Mouse (Mus musculus) lung, embryonic 14.5 days (tissue): ENCODE measurements at regions not wholly inside any gene's neighbourhood (a gene's known extent, or its start where the extent isn't known, plus 50 kb on each side); places are given as distances from the start of the nearest gene placed in this dataset.

Experiments used
- ATAC-seq: fragments of 200-750 bp; cut with Nextera tagmentation; 2 replicates; pipeline ENCODE4 v1.8.0; 2017; ENCODE audit warnings: mild to moderate bottlenecking, moderate TSS enrichment, moderate library complexity; ENCODE audit not compliant: insufficient read depth
- DNase-seq: peaks from one replicate; pipeline ENCODE4 v3.0.0-alpha.2; 2015
- H3K27ac ChIP-seq: fragments of 300-500 bp; sonication (generic); 2 replicates; pipeline ENCODE4 v1.5.1; 2014; ENCODE audit warnings: low read depth, mild to moderate bottlenecking, moderate library complexity
- H3K27me3 ChIP-seq: fragments of 300-500 bp; sonication (generic); 2 replicates; pipeline ENCODE4 v1.6.1; 2014; ENCODE audit warnings: low read length, control low read depth; ENCODE audit not compliant: insufficient read depth
- H3K36me3 ChIP-seq: fragments of 300-500 bp; sonication (generic); 2 replicates; pipeline ENCODE4 v1.6.1; 2014; ENCODE audit warnings: control low read depth; ENCODE audit not compliant: insufficient read depth
- H3K4me1 ChIP-seq: fragments of 300-500 bp; sonication (generic); 2 replicates; pipeline ENCODE4 v1.6.1; 2014; ENCODE audit warnings: antibody characterized with exemption, control low read depth; ENCODE audit not compliant: insufficient read depth
- H3K4me2 ChIP-seq: fragments of 300-500 bp; sonication (generic); 2 replicates; pipeline ENCODE4 v1.6.1; 2014; ENCODE audit warnings: mild to moderate bottlenecking
- H3K4me3 ChIP-seq: fragments of 300-500 bp; sonication (generic); 2 replicates; pipeline ENCODE4 v1.5.1; 2014; ENCODE audit warnings: low read depth, low read length
- H3K9ac ChIP-seq: fragments of 300-500 bp; sonication (generic); 2 replicates; pipeline ENCODE4 v1.6.1; 2014
- H3K9me3 ChIP-seq: fragments of 300-500 bp; sonication (generic); 2 replicates; pipeline ENCODE4 v1.6.1; 2016; ENCODE audit warnings: low read depth, low read length, control low read depth
- CTCF ChIP-seq: IDR thresholded peaks from 2 replicates; pipeline ENCODE4 v1.5.1; 2016; ENCODE audit warnings: antibody characterized with exemption, low read depth
- WGBS: fragments of 180-500 bp; shearing (Covaris S2); extraction: QIAGEN DNeasy Blood & Tissue Kit; methylation state at CpG from one replicate; pipeline ENCODE4 v1.1.7; 2014; 5-methylcytosine and 5-hydroxymethylcytosine counted together

DNA sequence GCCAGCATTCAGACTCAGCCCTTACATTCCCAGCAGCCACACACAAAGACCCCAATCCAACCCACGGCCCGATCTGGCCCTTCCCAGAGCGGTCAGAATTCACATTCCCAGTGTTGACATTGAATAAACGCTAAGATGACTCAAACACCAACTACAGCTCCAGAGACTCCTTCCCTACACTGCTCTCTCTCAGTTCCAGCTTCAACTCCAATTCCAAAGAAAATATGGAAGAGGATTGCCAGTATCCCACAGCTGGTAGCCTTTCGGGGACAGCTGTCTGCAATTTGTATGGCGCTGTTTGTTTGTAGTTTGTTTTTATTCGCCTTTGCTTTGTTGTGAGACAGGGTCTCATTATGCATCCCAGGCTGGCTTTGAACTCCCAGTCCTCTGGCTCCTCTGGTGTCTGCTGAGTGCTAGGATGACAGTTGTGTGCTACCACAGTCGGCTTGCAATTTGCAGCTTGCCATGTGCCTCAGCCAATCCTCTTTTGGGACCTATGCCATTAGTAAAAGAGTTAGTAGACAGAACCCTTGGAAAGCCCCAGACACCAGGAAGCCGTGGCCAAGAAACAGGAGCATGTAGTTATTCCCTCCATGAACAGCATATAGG, 51.0 kb upstream of the Pkdcc start:
- Histone ChIP-seq H3K9ac (no peak overlapping the region), H3K36me3 (no peaks in the 10 kb centered on the region), H3K4me2 (no peak overlapping the region), H3K4me1 (peaks cover 13% of the 10 kb centered on the region), H3K27ac (no peak overlapping the region; the same call in none of the 2 replicates), H3K9me3 (no peaks in the 10 kb centered on the region), H3K27me3 (peaks cover 3% of the 10 kb centered on the region; the same call in 1 of the 2 replicates), H3K4me3 (no peak overlapping the region)
- ATAC-seq (peak; percentile 82), DNase-seq (peak; percentile 84)
- TF ChIP-seq CTCF: no peak
- 22% methylated on average over 9 of the region's 9 CpGs for WGBS

DNA sequence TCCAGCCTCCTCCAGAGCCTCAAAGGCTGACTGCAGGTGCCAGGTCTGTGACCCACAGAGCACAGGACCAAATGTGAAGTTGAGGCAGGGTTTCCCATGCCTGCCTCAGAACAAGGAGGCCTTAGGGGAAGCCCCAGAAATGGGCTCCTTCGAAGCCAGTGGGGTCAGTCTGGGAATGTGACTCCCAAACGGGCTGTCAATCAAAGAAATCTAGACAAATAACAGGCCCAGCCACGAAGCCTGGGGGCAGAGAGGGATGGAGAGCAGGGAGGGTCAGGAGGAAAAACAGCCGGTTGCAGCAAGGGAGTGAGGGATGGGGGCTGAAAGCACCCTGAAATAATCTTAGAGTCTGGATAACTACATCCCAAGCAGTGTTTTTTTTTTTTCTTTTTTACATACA, 50.4 kb upstream of the Pkdcc start:
- ATAC-seq: no peak
- no peak overlapping the region for H3K9ac ChIP-seq
- H3K9me3 ChIP-seq: no peaks in the 10 kb centered on the region
- no peak overlapping the region for H3K4me3 ChIP-seq
- H3K4me2 ChIP-seq: no peak overlapping the region
- no peak for TF ChIP-seq CTCF
- H3K4me1 ChIP-seq: peaks cover 13% of the 10 kb centered on the region
- no peaks in the 10 kb centered on the region for H3K36me3 ChIP-seq
- H3K27ac ChIP-seq: no peak overlapping the region
- DNase-seq: no peak
- WGBS: 23% methylated on average over 4 of the region's 4 CpGs
- H3K27me3 ChIP-seq: peaks cover 3% of the 10 kb centered on the region; the same call in 1 of the 2 replicates

DNA sequence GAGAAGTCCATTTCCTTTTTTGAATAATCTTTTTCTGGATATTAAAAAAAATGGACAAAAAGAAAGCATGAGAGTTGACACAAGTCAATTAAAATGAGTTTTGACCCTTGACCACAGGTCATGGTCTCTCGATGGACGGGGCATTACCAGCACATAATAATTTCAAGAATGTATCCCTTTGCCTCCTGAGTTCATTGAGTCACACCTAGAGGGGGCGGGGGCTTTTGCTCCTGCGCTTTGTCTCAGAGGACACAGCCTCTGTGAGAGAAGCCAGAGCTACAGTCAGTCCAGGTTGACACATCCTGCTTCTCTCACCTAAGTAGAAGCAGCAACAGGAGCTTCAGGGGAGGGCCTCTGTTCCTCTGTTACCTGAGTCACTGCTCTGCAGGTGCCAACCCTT, 50.0 kb upstream of the Pkdcc start:
- ATAC-seq (no peak), DNase-seq (no peak)
- Histone ChIP-seq H3K27ac (no peak overlapping the region), H3K9me3 (no peaks in the 10 kb centered on the region), H3K4me3 (no peak overlapping the region), H3K4me1 (peaks cover 13% of the 10 kb centered on the region), H3K27me3 (peaks cover 3% of the 10 kb centered on the region; the same call in 1 of the 2 replicates), H3K4me2 (no peak overlapping the region), H3K36me3 (no peaks in the 10 kb centered on the region), H3K9ac (no peak overlapping the region)
- 48% methylated on average over 4 of the region's 4 CpGs for WGBS
- TF ChIP-seq CTCF: no peak
